Mouse (Mus musculus): ENCODE measurements around the gene Zbtb9. TPM values are rescaled to one million over a fixed set of nuclear protein-coding genes. Genes with fewer than 3 reads are reported as not detected.

Zbtb9 gene
- polyA plus RNA-seq, 1 experiment, result 8.6 TPM

GRCm38 (mm10) chr17:27056812-27057516, 84.0 kb downstream of the Zbtb9 start, which contains the start of gene Itpr3:
TSS of gene Itpr3 (plus strand) at chr17:27057304.
- Histone ChIP-seq H3K4me1 (ENCODE audit: control insufficient read depth, insufficient read depth, low read length) (peaks cover 4% of the 10 kb centered on the region; the same call in 1 of the 2 replicates), H3K27ac (ENCODE audit: insufficient read depth, low read length) (peak within 1 kb of the TSS; percentile 83), H3K4me3 (ENCODE audit: insufficient read depth, low read length) (peak within 1 kb of the TSS; percentile 77)
- TF ChIP-seq POLR2A (IDR thresholded peaks at IDR 0.05; ENCODE audit: low read depth, low read length) (peak; percentile 73), CTCF (IDR thresholded peaks at IDR 0.05; ENCODE audit: borderline replicate concordance, insufficient read depth, low read length) (no peak)

DNA sequence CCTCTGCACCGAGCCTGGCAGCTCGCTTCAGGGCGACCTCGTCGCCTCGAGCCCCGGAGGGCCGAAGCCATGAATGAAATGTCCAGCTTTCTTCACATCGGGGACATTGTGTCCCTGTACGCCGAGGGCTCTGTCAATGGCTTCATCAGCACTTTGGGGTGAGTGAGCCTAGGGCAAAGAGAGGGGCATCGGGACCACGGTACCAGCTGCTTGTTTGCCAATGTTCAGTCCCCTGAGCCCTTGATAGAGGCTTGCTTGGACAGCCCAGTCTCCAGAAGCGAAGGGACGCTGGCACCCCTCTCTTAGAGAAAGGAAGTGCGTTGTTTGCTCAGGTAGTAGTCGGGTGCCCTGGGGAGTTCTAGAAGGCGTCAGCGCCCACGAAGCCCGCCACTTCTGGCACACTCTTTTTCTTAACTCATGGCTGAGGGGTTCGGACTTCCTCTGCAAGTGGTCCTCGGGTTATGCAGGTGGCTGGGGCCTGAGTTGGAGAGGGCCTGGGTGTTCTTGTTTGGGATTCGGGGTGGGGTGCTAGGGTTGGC, 84.6 kb downstream of the Zbtb9 start:
- peaks cover 4% of the 10 kb centered on the region; the same call in 1 of the 2 replicates for H3K4me1 ChIP-seq (ENCODE audit: control insufficient read depth, insufficient read depth, low read length)
- H3K4me3 ChIP-seq (ENCODE audit: insufficient read depth, low read length), result peak overlapping the region; percentile 77
- peak overlapping the region; percentile 17; the same call in 1 of the 2 replicates for H3K27ac ChIP-seq (ENCODE audit: insufficient read depth, low read length)
- TF ChIP-seq CTCF (IDR thresholded peaks at IDR 0.05; ENCODE audit: borderline replicate concordance, insufficient read depth, low read length) (no peak), POLR2A (IDR thresholded peaks at IDR 0.05; ENCODE audit: low read depth, low read length) (no peak)

Other genes starting within 250 kb of the Zbtb9 start
- 22.8 and 22.9 TPM in 2 replicates for gene Bnip1, start 192.1 kb upstream of the Zbtb9 start, polyA plus RNA-seq (2011; ENCODE audit: insufficient read length, low read depth, missing spikeins)
- not detected in 2 replicates for gene Nkx2-5, start 128.2 kb upstream of the Zbtb9 start, polyA plus RNA-seq (2011; ENCODE audit: insufficient read length, low read depth, missing spikeins)
- gene Kifc5b, start 56.1 kb upstream of the Zbtb9 start, polyA plus RNA-seq (2011; ENCODE audit: insufficient read length, low read depth, missing spikeins), result 6.6 and 7.2 TPM in 2 replicates
- 10.9 and 12.0 TPM in 2 replicates for gene Phf1, start 40.1 kb upstream of the Zbtb9 start, polyA plus RNA-seq (2011; ENCODE audit: insufficient read length, low read depth, missing spikeins)
- gene Cuta, start 33.6 kb upstream of the Zbtb9 start, polyA plus RNA-seq (2011; ENCODE audit: insufficient read length, low read depth, missing spikeins), result 80.0 and 90.5 TPM in 2 replicates
- 52.2 and 58.4 TPM in 2 replicates for gene Syngap1, start 31.9 kb upstream of the Zbtb9 start, polyA plus RNA-seq (2011; ENCODE audit: insufficient read length, low read depth, missing spikeins)
- gene Bak1, start 55.8 kb downstream of the Zbtb9 start, polyA plus RNA-seq (2011; ENCODE audit: insufficient read length, low read depth, missing spikeins), result 106 and 114 TPM in 2 replicates
- 15.7 and 31.1 TPM in 2 replicates for gene Itpr3, start 84.1 kb downstream of the Zbtb9 start, polyA plus RNA-seq (2011; ENCODE audit: insufficient read length, low read depth, missing spikeins)
- 148 and 168 TPM in 2 replicates for gene Uqcc2, start 160.7 kb downstream of the Zbtb9 start, polyA plus RNA-seq (2011; ENCODE audit: insufficient read length, low read depth, missing spikeins)
- not detected in 2 replicates for gene Ip6k3, start 194.6 kb downstream of the Zbtb9 start, polyA plus RNA-seq (2011; ENCODE audit: insufficient read length, low read depth, missing spikeins)
- 48.7 and 54.5 TPM in 2 replicates for gene Lemd2, start 231.3 kb downstream of the Zbtb9 start, polyA plus RNA-seq (2011; ENCODE audit: insufficient read length, low read depth, missing spikeins)

Data from embryonic fibroblast, embryonic 13.5 days (primary cell).